Mouse (Mus musculus) E14TG2a.4 (cell line): ENCODE results near the gene Atp6v1f.

ENCODE experiments used
- CTCF ChIP-seq: conservative IDR thresholded peaks from 2 replicates; pipeline ENCODE4 v1.5.1; 2014; ENCODE audit warnings: low read length
- POU5F1 ChIP-seq: IDR thresholded peaks from 2 replicates; pipeline ENCODE4 v1.6.1; 2014; ENCODE audit warnings: low read length, borderline replicate concordance

GRCm38 (mm10) chr6:29482691-29483090, 15.2 kb downstream of the Atp6v1f start:
- TF ChIP-seq CTCF (no peak), POU5F1 (no peak)
